ENCODE assay signal across 30 mouse cellular contexts in genomic region chr1:190347610-190348009, GRCm38 (mm10).
DNase-seq lines count a peak whose midpoint lies in the region; ATAC-seq and TF ChIP-seq lines count a peak whose summit lies in the region.
"Had no signal": no experiment of that assay in that cellular context is flagged by ENCODE, and none has a peak within 500 bp of the region (broad histone marks: within the 10 kb centered on the region; RNA-seq: fewer than 3 reads in every experiment).

No protein-coding gene starts in this region.

- H3K27ac ChIP-seq in midbrain, postnatal 0 days (ENCODE audit: low read depth, low read length) = no peak overlapping the region
- no peak overlapping the region for H3K27ac ChIP-seq in midbrain, embryonic 11.5 days (ENCODE audit: low read depth, low read length)
- H3K27ac ChIP-seq in limb, embryonic 13.5 days = no peak overlapping the region
- H3K27ac ChIP-seq: embryonic facial prominence, embryonic 10.5 days; embryonic facial prominence, embryonic 13.5 days; forebrain, embryonic 12.5 days; forebrain, embryonic 15.5 days; heart, adult 2 months; heart, embryonic 10.5 days; heart, embryonic 13.5 days; hindbrain, embryonic 14.5 days; hindbrain, postnatal 0 days had no signal

- no peak overlapping the region for H3K4me2 ChIP-seq in midbrain, postnatal 0 days (ENCODE audit: low read depth, low read length, poor library complexity, severe bottlenecking)
- H3K4me2 ChIP-seq in midbrain, embryonic 11.5 days = no peak overlapping the region
- peak overlapping the region; percentile 34 for H3K4me2 ChIP-seq in limb, embryonic 13.5 days (replicated peaks)
- H3K4me2 ChIP-seq: embryonic facial prominence, embryonic 13.5 days; forebrain, embryonic 12.5 days; forebrain, embryonic 15.5 days; heart, embryonic 13.5 days; hindbrain, embryonic 14.5 days had no signal

- DNase-seq in embryo, embryonic 11.5 days (ENCODE audit: low read depth, low spot score) = peak; percentile 34
- DNase-seq in embryo, embryonic 10.5 days (ENCODE audit: low spot score) = no peak
- DNase-seq in midbrain, postnatal 0 days (ENCODE audit: low spot score) = peak; percentile 5
- DNase-seq in midbrain, embryonic 11.5 days (ENCODE audit: low spot score, missing footprints) = no peak
- DNase-seq in left cerebral cortex, postnatal 14 days (ENCODE audit: low spot score in 2 of 2) = no peak
- no peak for DNase-seq in left cerebral cortex, postnatal 10 days (ENCODE audit: extremely low spot score in 1 of 2, low spot score in 2 of 2)
- DNase-seq: adrenal gland, adult 2 months; adrenal gland, postnatal 14 days; B cell, adult 2 months; cerebellum, adult 11 months; cerebellum, adult 2 months; cerebellum, adult 9-11 months; cerebellum, postnatal 25 days; gastrocnemius, postnatal 10 days; gastrocnemius, postnatal 36 days; heart, adult 2 months; heart, postnatal 14 days; heart, postnatal 4 days had no signal

- TF ChIP-seq CTCF in midbrain, postnatal 0 days (IDR thresholded peaks at IDR 0.05) = no peak

- H3K27me3 ChIP-seq in midbrain, postnatal 0 days (ENCODE audit: insufficient read depth, low read length) = no peaks in the 10 kb centered on the region
- no peaks in the 10 kb centered on the region for H3K27me3 ChIP-seq in midbrain, embryonic 11.5 days (ENCODE audit: control insufficient read depth, insufficient read depth, low read length)
- peaks cover 78% of the 10 kb centered on the region for H3K27me3 ChIP-seq in limb, embryonic 13.5 days

- no peaks in the 10 kb centered on the region for H3K9me3 ChIP-seq in midbrain, postnatal 0 days (ENCODE audit: low read length)
- H3K9me3 ChIP-seq in midbrain, embryonic 11.5 days (ENCODE audit: control insufficient read depth, low read length) = no peaks in the 10 kb centered on the region
- H3K9me3 ChIP-seq in limb, embryonic 13.5 days = no peaks in the 10 kb centered on the region
- H3K9me3 ChIP-seq: embryonic facial prominence, embryonic 10.5 days; embryonic facial prominence, embryonic 13.5 days; forebrain, embryonic 12.5 days; forebrain, embryonic 15.5 days; heart, embryonic 10.5 days; heart, embryonic 13.5 days had no signal

- WGBS in midbrain, postnatal 0 days = 72% methylated on average over 5 of the region's 5 CpGs
- WGBS in midbrain, embryonic 11.5 days = 79% methylated on average over 5 of the region's 5 CpGs
- 16% methylated on average over 5 of the region's 5 CpGs for WGBS in limb, embryonic 13.5 days

- intact Hi-C loops in left cerebral cortex, postnatal 14 days (cut with DNase I) = no loop called here
- intact Hi-C loops in left cerebral cortex, postnatal 10 days (cut with DNase I) = no loop called here

- no peaks in the 10 kb centered on the region for H3K4me1 ChIP-seq in midbrain, postnatal 0 days (ENCODE audit: insufficient read depth, low read length)
- H3K4me1 ChIP-seq in midbrain, embryonic 11.5 days (ENCODE audit: control insufficient read depth, insufficient read depth, low read length) = no peaks in the 10 kb centered on the region; the same call in 1 of the 2 replicates
- peaks cover 21% of the 10 kb centered on the region for H3K4me1 ChIP-seq in limb, embryonic 13.5 days
- H3K4me1 ChIP-seq: embryonic facial prominence, embryonic 13.5 days; forebrain, embryonic 15.5 days; heart, embryonic 13.5 days had no signal

- no peak overlapping the region for H3K9ac ChIP-seq in midbrain, postnatal 0 days (replicated peaks; ENCODE audit: low read length, poor library complexity, severe bottlenecking)
- no peak overlapping the region for H3K9ac ChIP-seq in midbrain, embryonic 11.5 days (ENCODE audit: low read length)
- H3K9ac ChIP-seq in limb, embryonic 13.5 days = no peak overlapping the region
- H3K9ac ChIP-seq: embryonic facial prominence, embryonic 13.5 days; forebrain, embryonic 12.5 days; forebrain, embryonic 15.5 days; heart, embryonic 13.5 days; hindbrain, embryonic 14.5 days had no signal

- H3K4me3 ChIP-seq in midbrain, postnatal 0 days (ENCODE audit: low read depth, low read length) = no peak overlapping the region
- H3K4me3 ChIP-seq in midbrain, embryonic 11.5 days (ENCODE audit: low read depth, low read length) = no peak overlapping the region
- H3K4me3 ChIP-seq in limb, embryonic 13.5 days = no peak overlapping the region
- H3K4me3 ChIP-seq: embryonic facial prominence, embryonic 10.5 days; embryonic facial prominence, embryonic 13.5 days; erythroblast, embryonic 14.5 days; forebrain, embryonic 12.5 days; forebrain, embryonic 15.5 days; heart, adult 2 months; heart, embryonic 10.5 days; heart, embryonic 13.5 days had no signal

- H3K36me3 ChIP-seq in midbrain, postnatal 0 days (ENCODE audit: insufficient read depth, low read length) = no peaks in the 10 kb centered on the region
- H3K36me3 ChIP-seq in midbrain, embryonic 11.5 days (ENCODE audit: control insufficient read depth, insufficient read depth, low read length) = no peaks in the 10 kb centered on the region
- no peaks in the 10 kb centered on the region for H3K36me3 ChIP-seq in limb, embryonic 13.5 days
- H3K36me3 ChIP-seq: embryonic facial prominence, embryonic 10.5 days; embryonic facial prominence, embryonic 13.5 days; forebrain, embryonic 12.5 days; forebrain, embryonic 15.5 days; G1E; heart, embryonic 10.5 days; heart, embryonic 13.5 days had no signal

- ATAC-seq in midbrain, postnatal 0 days (ENCODE audit: low FRiP score) = no peak
- no peak for ATAC-seq in midbrain, embryonic 11.5 days (ENCODE audit: low FRiP score)
- peak; percentile 89 for ATAC-seq in limb, embryonic 13.5 days (ENCODE audit: low FRiP score, low read depth)
- ATAC-seq: forebrain, embryonic 15.5 days; hindbrain, postnatal 0 days; Patski had no signal

Comparison
In these comparisons a context has a peak if more than half of its experiments do, and no peak if none do; other contexts are left out.
1. DNase-seq: peak in embryo, embryonic 11.5 days (single experiment) and midbrain, postnatal 0 days (single experiment); none in embryo, embryonic 10.5 days (single experiment), midbrain, embryonic 11.5 days (single experiment), left cerebral cortex, postnatal 14 days (0 of 2) and left cerebral cortex, postnatal 10 days (0 of 2).